Mouse (Mus musculus) liver, adult 2 months (tissue): ENCODE data around the gene Dusp27.

Experiments
- CTCF ChIP-seq: fragments of 200-500 bp; IDR thresholded peaks from 2 replicates; pipeline ENCODE4 v1.5.1; 2011; ENCODE audit warnings: low read depth, low read length, control low read depth
- POLR2A ChIP-seq: fragments of 200-500 bp; IDR thresholded peaks from 2 replicates; pipeline ENCODE4 v1.6.1; 2011; ENCODE audit warnings: low read length, control low read depth; ENCODE audit not compliant: insufficient read depth; ENCODE audit errors: extremely low read depth

- no peak for TF ChIP-seq POLR2A
- TF ChIP-seq CTCF, result no peak
Observed at GRCm38 (mm10) chr1:166117866-166118639, 9.7 kb downstream of the Dusp27 start.
